Mouse (Mus musculus): ENCODE data around the gene Erc1.

GRCm38 (mm10) chr6:119737716-119738115 lies 110.3 kb downstream of the Erc1 start:
- TF ChIP-seq CTCF (IDR thresholded peaks at IDR 0.05; ENCODE audit: borderline replicate concordance, insufficient read depth, low read length) (no peak), POLR2A (IDR thresholded peaks at IDR 0.05; ENCODE audit: low read depth, low read length) (no peak)

All from embryonic fibroblast, embryonic 13.5 days (primary cell).